Mouse (Mus musculus) cortical plate, adult 2 months (tissue): Measurements from ENCODE around the gene Card14. TPM values are rescaled to one million over a fixed set of nuclear protein-coding genes. Genes with fewer than 3 reads are reported as not detected.

Experiments used
- H3K27ac ChIP-seq: fragments of 200-500 bp; 2 replicates; pipeline ENCODE4 v1.5.1; 2012; ENCODE audit warnings: low read length, control low read depth, inconsistent platforms; ENCODE audit not compliant: insufficient read depth
- H3K4me1 ChIP-seq: fragments of 200-500 bp; 2 replicates; pipeline ENCODE4 v1.6.1; 2011; ENCODE audit warnings: low read length; ENCODE audit not compliant: control insufficient read depth, insufficient read depth
- H3K4me3 ChIP-seq: fragments of 200-500 bp; 2 replicates; pipeline ENCODE4 v1.5.1; 2011; ENCODE audit warnings: mild to moderate bottlenecking, low read length, control low read depth; ENCODE audit not compliant: insufficient read depth
- CTCF ChIP-seq: fragments of 200-500 bp; IDR thresholded peaks from 2 replicates; pipeline ENCODE4 v1.5.1; 2011; ENCODE audit warnings: mild to moderate bottlenecking, control low read depth, low read length; ENCODE audit not compliant: insufficient read depth; ENCODE audit errors: extremely low read depth
- POLR2A ChIP-seq: fragments of 200-500 bp; IDR thresholded peaks from 2 replicates; pipeline ENCODE4 v1.6.1; 2011; ENCODE audit warnings: mild to moderate bottlenecking, low read length, control low read depth; ENCODE audit not compliant: insufficient read depth; ENCODE audit errors: extremely low read depth
- polyA plus RNA-seq: library from polyadenylated mRNA; depleted of rRNA; stranded (reverse); fragments of >200 nt; gene quantifications from 2 replicates; pipeline ENCODE4 v1.2.3, GENCODE M21; 2012

Card14 gene
- polyA plus RNA-seq, 1 experiment: 0.33 TPM

DNA sequence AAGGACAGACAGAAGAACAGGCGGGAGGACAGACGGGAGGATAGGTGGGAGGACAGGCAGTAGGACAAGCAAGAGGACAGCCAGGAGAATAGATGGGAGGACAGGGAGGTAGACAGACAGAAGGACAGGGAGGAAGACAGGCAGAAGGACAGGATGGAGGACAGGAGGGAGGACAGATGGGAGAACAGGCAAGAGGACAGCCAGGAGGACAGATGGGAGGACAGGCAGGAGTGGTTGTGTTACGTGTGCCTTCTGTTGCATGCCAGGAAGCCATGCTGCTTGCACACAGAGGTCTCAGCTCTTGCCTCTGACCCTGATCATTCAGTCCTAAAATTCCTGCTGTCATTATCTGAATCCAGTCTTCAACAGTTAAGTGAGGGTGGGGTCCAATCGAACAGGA lies 46.4 kb downstream of the Card14 start:
- no peak for TF ChIP-seq POLR2A
- Histone ChIP-seq H3K27ac (no peak overlapping the region), H3K4me3 (no peak overlapping the region), H3K4me1 (peaks cover 2% of the 10 kb centered on the region; the same call in 1 of the 2 replicates)

DNA sequence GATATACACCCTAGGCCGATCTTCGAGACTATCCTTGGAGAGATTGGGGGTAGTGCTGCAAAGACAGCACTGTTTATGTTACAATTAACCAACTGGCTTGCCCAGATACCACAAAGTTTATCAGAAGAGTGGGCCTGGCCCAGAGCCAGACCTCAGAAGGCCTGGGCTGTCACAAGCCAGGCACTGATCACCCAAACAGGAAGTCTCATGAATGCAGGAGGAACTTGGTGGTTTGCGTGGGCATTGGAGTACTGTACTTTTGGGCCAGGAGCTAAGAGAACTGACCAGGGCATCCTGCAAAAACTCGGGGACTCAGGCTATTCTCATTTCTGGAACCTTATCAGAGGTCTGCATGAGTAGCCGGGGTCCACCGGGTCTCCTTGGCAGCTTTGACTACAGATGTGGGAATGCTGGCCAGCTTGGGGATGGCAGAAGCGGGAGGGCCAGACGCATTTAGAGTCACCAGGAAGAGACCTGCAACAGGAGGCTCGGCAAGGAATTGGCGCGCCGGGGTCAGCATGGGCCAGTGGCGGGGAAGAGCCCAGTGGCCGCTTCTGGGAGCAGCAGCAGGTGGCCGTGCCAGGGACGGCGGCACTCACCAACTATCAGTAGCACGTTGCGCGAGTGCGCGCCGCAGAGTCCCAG lies 47.4 kb downstream of the Card14 start:
- no peak for TF ChIP-seq CTCF
- Histone ChIP-seq H3K4me3 (peak overlapping the region; percentile 95), H3K4me1 (peaks cover 2% of the 10 kb centered on the region; the same call in 1 of the 2 replicates), H3K27ac (peak overlapping the region; percentile 38)

DNA sequence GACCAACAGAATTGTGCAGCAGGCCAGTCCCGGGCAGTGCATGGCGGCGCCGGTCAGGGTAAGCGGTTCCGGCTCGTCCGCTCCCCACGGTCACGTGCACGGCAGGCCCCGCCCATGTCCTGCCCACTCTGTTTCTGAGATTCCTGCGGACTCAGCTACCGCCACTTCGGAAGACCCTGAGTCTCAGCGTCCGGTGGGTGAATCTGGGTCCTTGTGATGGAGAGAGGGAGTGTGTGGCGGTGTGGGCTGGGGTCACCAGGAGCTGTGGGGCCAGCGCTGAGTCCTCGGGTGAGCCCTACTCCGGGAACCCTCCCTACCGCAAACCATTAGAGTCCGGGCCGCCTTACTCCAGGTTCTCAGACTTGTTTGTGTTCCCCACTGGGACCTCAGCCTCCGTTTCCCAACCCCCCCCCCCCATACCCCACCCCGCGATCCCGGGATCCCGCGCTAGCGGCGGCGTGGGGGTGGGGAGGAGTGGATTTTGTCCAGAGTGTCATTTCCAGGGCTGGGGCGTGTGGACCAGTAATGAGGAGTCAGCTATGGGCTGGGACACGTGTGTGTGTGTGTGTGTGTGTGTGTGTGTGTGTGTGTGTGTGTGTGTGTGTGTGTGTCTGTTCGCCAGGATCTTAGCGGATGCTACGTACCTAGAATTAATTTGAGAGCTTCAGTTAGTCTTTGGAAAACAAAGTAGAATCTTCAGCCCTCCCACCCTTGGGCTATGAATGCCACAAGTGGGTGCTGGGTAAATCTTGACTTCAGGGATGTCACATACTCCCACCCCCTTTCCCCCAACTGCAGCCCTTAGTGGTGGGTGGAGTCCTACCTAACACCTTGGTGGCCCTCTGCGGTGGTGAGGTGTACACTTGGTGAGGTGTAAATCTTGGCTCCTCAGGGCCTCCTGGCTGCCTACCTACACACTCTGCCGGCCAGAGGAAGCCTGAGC lies 48.1 kb downstream of the Card14 start, which contains the start of the genes Sgsh and Slc26a11:
Gene Sgsh, minus strand, starts transcription at position 94 of the 943 bp plus-strand sequence.
Gene Slc26a11, plus strand, starts transcription at position 115 of the 943 bp plus-strand sequence.
- H3K27ac ChIP-seq: peak within 1 kb of the TSS; percentile 38
- peak within 1 kb of the TSS; percentile 95 for H3K4me3 ChIP-seq
- TF ChIP-seq CTCF (no peak), POLR2A (peak; percentile 50)
- H3K4me1 ChIP-seq: peaks cover 2% of the 10 kb centered on the region; the same call in 1 of the 2 replicates

DNA sequence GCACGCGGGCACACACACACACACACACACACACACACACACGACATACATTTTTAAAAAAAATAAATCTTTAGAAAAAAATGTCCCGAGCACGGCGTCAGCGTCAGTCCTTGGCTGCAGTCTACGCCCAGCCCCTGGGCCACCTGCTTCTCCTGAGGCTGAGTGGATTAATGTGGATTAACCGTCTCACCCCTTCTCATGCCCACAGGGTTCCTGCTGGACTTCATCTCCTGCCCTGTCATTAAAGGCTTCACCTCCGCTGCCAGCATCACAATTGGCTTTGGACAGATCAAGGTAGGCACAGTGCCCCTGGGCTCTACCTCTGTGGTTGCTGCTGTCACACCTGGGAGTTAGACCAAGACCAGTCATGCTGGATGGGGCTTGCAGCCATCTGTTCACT lies 51.5 kb downstream of the Card14 start:
- TF ChIP-seq CTCF (no peak), POLR2A (no peak)
- Histone ChIP-seq H3K4me3 (no peak overlapping the region), H3K4me1 (peaks cover 2% of the 10 kb centered on the region; the same call in 1 of the 2 replicates), H3K27ac (no peak overlapping the region)

DNA sequence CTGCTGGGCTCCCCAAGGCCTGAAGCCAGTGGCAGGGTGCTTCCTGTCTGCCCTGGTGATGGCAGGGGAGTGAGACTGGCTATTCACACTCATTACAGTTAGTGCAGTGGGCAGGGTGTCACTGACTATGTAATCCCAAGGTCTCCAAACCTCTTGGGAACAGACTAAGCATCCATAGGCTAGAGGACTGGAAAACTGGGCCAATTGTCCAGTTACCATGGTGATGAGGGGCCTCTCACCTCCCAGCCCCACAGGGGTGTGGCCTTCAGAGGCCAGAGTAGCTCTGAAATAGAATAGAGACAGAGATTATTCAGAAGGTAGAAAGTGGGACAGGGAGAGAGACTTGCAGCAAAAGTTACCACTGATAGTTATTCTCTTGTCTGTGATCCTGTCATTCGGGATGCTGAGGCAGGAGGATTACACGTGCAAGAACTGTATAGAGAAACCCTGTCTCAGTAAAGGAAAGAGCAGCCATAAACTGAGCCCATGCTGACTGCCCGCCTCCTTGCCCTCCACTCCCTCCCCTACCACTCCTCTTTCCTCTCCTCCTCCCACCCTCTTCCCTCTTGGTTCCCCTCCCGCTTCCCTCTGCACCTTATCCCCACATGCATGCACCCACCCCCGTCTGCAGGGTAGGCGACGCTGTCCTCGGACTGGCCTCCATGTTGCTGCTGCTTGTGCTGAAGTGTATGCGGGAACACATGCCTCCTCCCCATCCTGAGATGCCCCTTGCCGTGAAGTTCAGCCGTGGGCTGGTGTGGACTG lies 55.4 kb downstream of the Card14 start:
- TF ChIP-seq POLR2A: no peak
- no peak for TF ChIP-seq CTCF
- no peak overlapping the region for H3K27ac ChIP-seq
- H3K4me3 ChIP-seq: no peak overlapping the region
- no peaks in the 10 kb centered on the region for H3K4me1 ChIP-seq

DNA sequence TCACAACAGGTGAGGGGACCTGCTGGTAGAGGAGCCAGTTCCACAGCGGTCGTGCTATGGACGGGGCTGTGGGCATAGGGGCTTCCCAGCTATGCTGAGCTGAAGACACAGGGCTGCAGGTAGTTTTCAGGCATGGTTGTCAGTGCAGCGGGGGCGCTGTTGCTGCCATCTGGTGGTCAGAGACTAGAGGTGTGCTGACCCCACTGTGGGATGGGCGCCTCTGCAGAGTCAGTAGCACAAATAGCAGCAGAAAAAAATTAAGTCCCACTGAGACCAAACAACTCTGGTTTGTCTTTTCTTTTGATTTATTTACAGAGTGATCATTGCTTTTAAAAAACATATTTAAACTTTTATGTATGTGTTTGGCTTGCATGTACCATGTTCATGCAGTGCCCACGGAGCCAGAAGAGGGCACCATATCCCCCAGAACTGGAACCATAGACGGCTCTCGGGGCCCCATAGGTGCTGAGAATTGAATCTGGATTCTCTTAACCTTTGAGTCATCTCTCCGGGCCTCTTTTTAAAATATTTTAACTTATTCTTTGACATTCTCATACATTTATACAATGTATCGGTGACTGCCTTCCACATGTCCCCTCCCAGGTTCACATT lies 56.1 kb downstream of the Card14 start:
- no peaks in the 10 kb centered on the region for H3K4me1 ChIP-seq
- TF ChIP-seq POLR2A (no peak), CTCF (peak; percentile 69)
- no peak overlapping the region for H3K27ac ChIP-seq
- H3K4me3 ChIP-seq: no peak overlapping the region

DNA sequence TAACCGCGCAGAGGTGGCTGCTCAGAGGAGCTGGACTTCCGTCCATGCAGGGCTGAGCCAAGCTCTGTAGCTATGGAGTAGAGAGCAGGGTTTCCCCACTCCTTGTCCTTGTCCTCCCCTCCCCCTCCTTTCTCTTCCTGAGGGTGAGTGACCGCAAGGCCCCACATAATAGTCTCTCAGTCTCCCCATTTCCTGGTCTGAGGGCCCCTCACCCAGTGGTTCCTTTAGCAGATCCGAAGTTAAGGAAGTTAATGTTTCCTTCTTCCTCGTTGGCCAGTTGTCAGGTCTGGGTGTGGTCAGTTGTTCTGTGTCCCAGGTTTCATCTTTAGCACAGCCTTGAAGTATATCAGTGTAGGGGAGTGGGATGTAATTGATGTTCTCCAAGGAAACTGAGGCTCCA lies 67.9 kb downstream of the Card14 start:
- Histone ChIP-seq H3K27ac (no peak overlapping the region), H3K4me3 (no peak overlapping the region), H3K4me1 (no peaks in the 10 kb centered on the region)
- TF ChIP-seq CTCF (no peak), POLR2A (no peak)

DNA sequence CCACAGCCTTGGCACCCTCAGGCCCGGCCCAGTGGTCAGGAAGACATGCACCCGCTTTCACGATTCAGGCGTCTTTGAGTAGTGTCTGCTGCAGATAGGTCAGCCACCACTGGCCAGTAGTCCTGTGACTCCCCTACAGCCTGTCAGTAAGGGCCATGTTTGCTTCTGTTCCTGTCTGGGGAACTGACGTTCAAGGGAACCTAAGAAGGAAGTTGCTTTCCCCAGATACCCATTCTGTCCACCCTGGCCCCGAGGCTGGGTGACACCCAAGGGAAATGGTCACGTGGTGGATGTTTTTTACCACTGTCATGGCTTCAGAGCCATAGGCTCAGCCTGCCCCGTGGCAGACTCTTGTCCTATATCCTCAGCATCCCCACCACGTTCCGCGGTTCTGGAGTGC lies 69.8 kb downstream of the Card14 start:
- no peak overlapping the region for H3K27ac ChIP-seq
- H3K4me1 ChIP-seq: no peaks in the 10 kb centered on the region
- H3K4me3 ChIP-seq: no peak overlapping the region
- no peak for TF ChIP-seq CTCF
- TF ChIP-seq POLR2A: no peak

DNA sequence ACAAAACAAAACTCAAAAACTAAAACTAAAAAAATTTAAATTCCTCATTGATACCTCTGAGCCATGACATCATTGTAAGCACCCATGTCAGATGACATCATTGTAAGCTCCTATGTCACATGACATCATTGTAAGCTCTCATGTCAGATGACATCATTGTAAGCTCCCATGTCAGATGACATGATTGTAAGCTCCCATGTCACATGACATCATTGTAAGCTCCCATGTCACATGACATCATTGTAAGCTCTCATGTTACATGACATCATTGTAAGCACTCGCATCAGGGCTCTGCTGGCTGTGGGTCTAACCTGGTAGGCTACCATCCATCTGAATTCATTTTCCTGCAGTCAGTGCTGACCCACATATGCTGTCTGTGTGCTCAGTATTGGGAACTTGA lies 71.0 kb downstream of the Card14 start:
- no peak for TF ChIP-seq POLR2A
- TF ChIP-seq CTCF: no peak
- no peaks in the 10 kb centered on the region for H3K4me1 ChIP-seq
- H3K27ac ChIP-seq: no peak overlapping the region
- no peak overlapping the region for H3K4me3 ChIP-seq
